Mouse (Mus musculus) heart, embryonic 10.5 days (tissue): ENCODE data around the gene Ly86. TPM values are rescaled to one million over a fixed set of nuclear protein-coding genes. Genes with fewer than 3 reads are reported as not detected.

ENCODE experiments used
- DNase-seq: peaks from one replicate; pipeline ENCODE4 v3.0.0-alpha.2; 2017; ENCODE audit warnings: low spot score
- H3K27ac ChIP-seq: fragments of 300-500 bp; sonication (generic); 2 replicates; pipeline ENCODE4 v1.5.1; 2016; ENCODE audit warnings: mild to moderate bottlenecking
- H3K27me3 ChIP-seq: fragments of 300-500 bp; sonication (generic); 2 replicates; pipeline ENCODE4 v1.6.1; 2016; ENCODE audit warnings: mild to moderate bottlenecking; ENCODE audit not compliant: poor library complexity, insufficient read depth, severe bottlenecking
- H3K36me3 ChIP-seq: fragments of 300-500 bp; sonication (generic); 2 replicates; pipeline ENCODE4 v1.6.1; 2016; ENCODE audit warnings: mild to moderate bottlenecking, moderate library complexity
- H3K4me1 ChIP-seq: fragments of 300-500 bp; sonication (generic); 2 replicates; pipeline ENCODE4 v1.6.1; 2016; ENCODE audit warnings: mild to moderate bottlenecking
- H3K4me3 ChIP-seq: fragments of 300-500 bp; sonication (generic); 2 replicates; pipeline ENCODE4 v1.5.1; 2016; ENCODE audit warnings: mild to moderate bottlenecking, moderate library complexity
- H3K9me3 ChIP-seq: fragments of 300-500 bp; sonication (generic); 2 replicates; pipeline ENCODE4 v1.6.1; 2016; ENCODE audit warnings: mild to moderate bottlenecking, moderate library complexity
- WGBS: fragments of 180-500 bp; shearing (Covaris S2); methylation state at CpG from one replicate; pipeline ENCODE4 v1.1.7; 2016; 5-methylcytosine and 5-hydroxymethylcytosine counted together
- polyA plus RNA-seq: library from polyadenylated mRNA; unstranded; fragments of >200 nt; fragmentation: Nextera tagmentation; extraction: Ambion mirVana; gene quantifications from 2 replicates; pipeline ENCODE4 v1.2.1, GENCODE M21; 2016

Ly86 gene
- polyA plus RNA-seq, 1 experiment from 2014 or later = 1.3 TPM

GRCm38 (mm10) chr13:37332779-37333543 lies 12.0 kb upstream of the Ly86 start:
- H3K27me3 ChIP-seq = no peaks in the 10 kb centered on the region
- H3K4me1 ChIP-seq = no peaks in the 10 kb centered on the region
- WGBS = 81% methylated on average over 4 of the region's 4 CpGs
- H3K9me3 ChIP-seq = no peaks in the 10 kb centered on the region
- H3K4me3 ChIP-seq = no peak overlapping the region
- H3K27ac ChIP-seq = no peak overlapping the region
- DNase-seq = no peak
- H3K36me3 ChIP-seq = no peaks in the 10 kb centered on the region

GRCm38 (mm10) chr13:37333544-37333870 lies 11.5 kb upstream of the Ly86 start:
- WGBS = 60% methylated on average over 1 of the region's 1 CpGs
- H3K27ac ChIP-seq = no peak overlapping the region
- no peak overlapping the region for H3K4me3 ChIP-seq

GRCm38 (mm10) chr13:37337269-37337668 lies 7.7 kb upstream of the Ly86 start:
- DNase-seq = no peak
- no peak overlapping the region for H3K27ac ChIP-seq
- no peaks in the 10 kb centered on the region for H3K9me3 ChIP-seq
- no peaks in the 10 kb centered on the region for H3K27me3 ChIP-seq
- no peaks in the 10 kb centered on the region for H3K4me1 ChIP-seq
- 87% methylated on average over 4 of the region's 4 CpGs for WGBS
- no peaks in the 10 kb centered on the region for H3K36me3 ChIP-seq
- no peak overlapping the region for H3K4me3 ChIP-seq

More at GRCm38 (mm10) chr13:37333544-37333870, 11.5 kb upstream of the Ly86 start:
- Histone ChIP-seq H3K9me3 (no peaks in the 10 kb centered on the region), H3K27me3 (no peaks in the 10 kb centered on the region), H3K4me1 (no peaks in the 10 kb centered on the region), H3K36me3 (no peaks in the 10 kb centered on the region)
- DNase-seq = no peak

GRCm38 (mm10) chr13:37337871-37338270 lies 7.1 kb upstream of the Ly86 start:
- DNase-seq = no peak
- Histone ChIP-seq H3K36me3 (no peaks in the 10 kb centered on the region), H3K4me1 (no peaks in the 10 kb centered on the region), H3K27ac (no peak overlapping the region), H3K4me3 (no peak overlapping the region), H3K9me3 (no peaks in the 10 kb centered on the region), H3K27me3 (no peaks in the 10 kb centered on the region)
- 74% methylated on average over 7 of the region's 7 CpGs for WGBS

- H3K9me3 ChIP-seq = no peaks in the 10 kb centered on the region
- no peak overlapping the region for H3K4me3 ChIP-seq
- no peaks in the 10 kb centered on the region for H3K27me3 ChIP-seq
- no peaks in the 10 kb centered on the region for H3K36me3 ChIP-seq
- no peak for DNase-seq
- no peaks in the 10 kb centered on the region for H3K4me1 ChIP-seq
- 64% methylated on average over 1 of the region's 1 CpGs for WGBS
- no peak overlapping the region for H3K27ac ChIP-seq
Observed at GRCm38 (mm10) chr13:37342804-37343203, 2.2 kb upstream of the Ly86 start.

GRCm38 (mm10) chr13:37345823-37346222 lies 815 bp downstream of the Ly86 start:
- H3K9me3 ChIP-seq = no peaks in the 10 kb centered on the region
- no peak for DNase-seq
- H3K27me3 ChIP-seq = no peaks in the 10 kb centered on the region

GRCm38 (mm10) chr13:37347871-37348595 lies 3.0 kb downstream of the Ly86 start:
- Histone ChIP-seq H3K27ac (no peak overlapping the region), H3K27me3 (no peaks in the 10 kb centered on the region), H3K4me1 (no peaks in the 10 kb centered on the region), H3K4me3 (no peak overlapping the region), H3K9me3 (no peaks in the 10 kb centered on the region), H3K36me3 (no peaks in the 10 kb centered on the region)
- 79% methylated on average over 8 of the region's 8 CpGs for WGBS
- DNase-seq = no peak

More at GRCm38 (mm10) chr13:37345823-37346222, 815 bp downstream of the Ly86 start:
- Histone ChIP-seq H3K36me3 (no peaks in the 10 kb centered on the region), H3K4me3 (no peak overlapping the region), H3K27ac (no peak overlapping the region), H3K4me1 (no peaks in the 10 kb centered on the region)
- 91% methylated on average over 10 of the region's 10 CpGs for WGBS

- no peaks in the 10 kb centered on the region for H3K9me3 ChIP-seq
- H3K36me3 ChIP-seq = no peaks in the 10 kb centered on the region
- H3K27me3 ChIP-seq = no peaks in the 10 kb centered on the region
- no peak overlapping the region for H3K4me3 ChIP-seq
- H3K4me1 ChIP-seq = peaks cover 3% of the 10 kb centered on the region; the same call in 1 of the 2 replicates
- no peak overlapping the region for H3K27ac ChIP-seq
- WGBS = 77% methylated on average over 5 of the region's 5 CpGs
- DNase-seq = no peak
Observed at GRCm38 (mm10) chr13:37349051-37349450, 4.0 kb downstream of the Ly86 start.

- peak; percentile 5 for DNase-seq
- Histone ChIP-seq H3K36me3 (no peaks in the 10 kb centered on the region), H3K4me3 (no peak overlapping the region), H3K9me3 (no peaks in the 10 kb centered on the region), H3K27ac (no peak overlapping the region), H3K27me3 (no peaks in the 10 kb centered on the region), H3K4me1 (peaks cover 5% of the 10 kb centered on the region; the same call in 1 of the 2 replicates)
- 72% methylated on average over 2 of the region's 2 CpGs for WGBS
Observed at GRCm38 (mm10) chr13:37353016-37353415, 8.0 kb downstream of the Ly86 start.

- Histone ChIP-seq H3K36me3 (no peaks in the 10 kb centered on the region), H3K9me3 (no peaks in the 10 kb centered on the region), H3K4me1 (peaks cover 5% of the 10 kb centered on the region; the same call in 1 of the 2 replicates), H3K27ac (no peak overlapping the region), H3K27me3 (no peaks in the 10 kb centered on the region), H3K4me3 (no peak overlapping the region)
- 53% methylated on average over 4 of the region's 4 CpGs for WGBS
- DNase-seq = no peak
Observed at GRCm38 (mm10) chr13:37353868-37354267, 8.9 kb downstream of the Ly86 start.

GRCm38 (mm10) chr13:37354432-37354831 lies 9.4 kb downstream of the Ly86 start:
- Histone ChIP-seq H3K36me3 (no peaks in the 10 kb centered on the region), H3K4me3 (no peak overlapping the region), H3K27ac (no peak overlapping the region), H3K27me3 (no peaks in the 10 kb centered on the region), H3K9me3 (no peaks in the 10 kb centered on the region), H3K4me1 (peaks cover 5% of the 10 kb centered on the region; the same call in 1 of the 2 replicates)
- no peak for DNase-seq
- 57% methylated on average over 4 of the region's 4 CpGs for WGBS

GRCm38 (mm10) chr13:37355642-37356331 lies 10.8 kb downstream of the Ly86 start:
- Histone ChIP-seq H3K27me3 (no peaks in the 10 kb centered on the region), H3K9me3 (no peaks in the 10 kb centered on the region), H3K4me3 (no peak overlapping the region), H3K27ac (no peak overlapping the region), H3K4me1 (peaks cover 5% of the 10 kb centered on the region; the same call in 1 of the 2 replicates), H3K36me3 (no peaks in the 10 kb centered on the region)
- 79% methylated on average over 10 of the region's 10 CpGs for WGBS
- DNase-seq = no peak

- no peaks in the 10 kb centered on the region for H3K36me3 ChIP-seq
- no peak overlapping the region for H3K4me3 ChIP-seq
- H3K4me1 ChIP-seq = peaks cover 9% of the 10 kb centered on the region
- H3K27ac ChIP-seq = no peak overlapping the region
- H3K27me3 ChIP-seq = no peaks in the 10 kb centered on the region
- no peak for DNase-seq
- H3K9me3 ChIP-seq = no peaks in the 10 kb centered on the region
- 82% methylated on average over 2 of the region's 2 CpGs for WGBS
Observed at GRCm38 (mm10) chr13:37356549-37356948, 11.5 kb downstream of the Ly86 start.
